Comparison of ENCODE assay signal across 13 mouse cellular contexts in genomic region chr4:66900126-66900525, GRCm38 (mm10).
"Had no signal": no experiment of that assay in that cellular context is flagged by ENCODE, and none has a peak within 500 bp of the region (broad histone marks: within the 10 kb centered on the region; RNA-seq: fewer than 3 reads in every experiment).

No protein-coding gene starts in this region.

- DNase-seq: cerebellum, postnatal 14 days; cerebellum, postnatal 25 days; cerebellum, postnatal 36 days; embryo, embryonic 11 days; forebrain, postnatal 0 days; gastrocnemius, adult 2 months; gastrocnemius, postnatal 10 days; gastrocnemius, postnatal 14 days; gastrocnemius, postnatal 25 days; gastrocnemius, postnatal 36 days; heart, adult 11 months; heart, adult 18-20 months; heart, adult 2 months had no signal
